Mouse (Mus musculus) lung, postnatal 0 days (tissue): Measurements from ENCODE around the gene Map3k1. TPM values are rescaled to one million over a fixed set of nuclear protein-coding genes. Genes with fewer than 3 reads are reported as not detected.
A peak's percentile ranks its signal among the peaks of the same experiment; 100 is the strongest.

Source experiments
- ATAC-seq: fragments of 200-750 bp; cut with Nextera tagmentation; 2 replicates; pipeline ENCODE4 v1.8.0; 2017; ENCODE audit warnings: moderate library complexity
- DNase-seq: peaks from one replicate; pipeline ENCODE4 v3.0.0-alpha.2; 2016; ENCODE audit warnings: low spot score
- H3K27ac ChIP-seq: fragments of 300-500 bp; sonication (generic); 2 replicates; pipeline ENCODE4 v1.5.1; 2014; ENCODE audit warnings: antibody characterized with exemption, mild to moderate bottlenecking, low read length, mixed read lengths
- H3K27me3 ChIP-seq: fragments of 300-500 bp; sonication (generic); replicated peaks from 2 replicates; pipeline ENCODE4 v1.6.1; 2014; ENCODE audit warnings: low read length, mixed read lengths; ENCODE audit not compliant: insufficient read depth
- H3K36me3 ChIP-seq: fragments of 300-500 bp; sonication (generic); 2 replicates; pipeline ENCODE4 v1.6.1; 2014; ENCODE audit warnings: low read length, mixed read lengths; ENCODE audit not compliant: insufficient read depth
- H3K4me1 ChIP-seq: fragments of 300-500 bp; sonication (generic); 2 replicates; pipeline ENCODE4 v1.6.1; 2014; ENCODE audit warnings: antibody characterized with exemption, low read depth, low read length, mixed read lengths; ENCODE audit not compliant: insufficient read depth
- H3K4me2 ChIP-seq: fragments of 300-500 bp; sonication (generic); replicated peaks from 2 replicates; pipeline ENCODE4 v1.6.1; 2014; ENCODE audit warnings: low read depth, mild to moderate bottlenecking, low read length, moderate library complexity, mixed read lengths
- H3K4me3 ChIP-seq: fragments of 300-500 bp; sonication (generic); 2 replicates; pipeline ENCODE4 v1.5.1; 2014; ENCODE audit warnings: low read depth, low read length
- H3K9ac ChIP-seq: fragments of 300-500 bp; sonication (generic); replicated peaks from 2 replicates; pipeline ENCODE4 v1.6.1; 2014; ENCODE audit warnings: low read depth, mild to moderate bottlenecking
- H3K9me3 ChIP-seq: fragments of 300-500 bp; sonication (generic); 2 replicates; pipeline ENCODE4 v1.6.1; 2016; ENCODE audit warnings: low read length, mixed read lengths
- CTCF ChIP-seq: IDR thresholded peaks from 2 replicates; pipeline ENCODE4 v1.5.1; 2016; ENCODE audit warnings: antibody characterized with exemption, mild to moderate bottlenecking
- EP300 ChIP-seq: IDR thresholded peaks from 2 replicates; pipeline ENCODE4 v1.6.1; 2016; ENCODE audit warnings: antibody characterized with exemption, mild to moderate bottlenecking, control low read depth
- WGBS: fragments of 180-500 bp; shearing (Covaris S2); extraction: QIAGEN DNeasy Blood & Tissue Kit; methylation state at CpG from one replicate; pipeline ENCODE4 v1.1.7; 2014; 5-methylcytosine and 5-hydroxymethylcytosine counted together
- polyA plus RNA-seq: library from polyadenylated mRNA; unstranded; fragments of >200 nt; fragmentation: Nextera tagmentation; extraction: Ambion mirVana; gene quantifications from 2 replicates; pipeline ENCODE4 v1.2.1, GENCODE M21; 2015

Gene Map3k1
- polyA plus RNA-seq, 1 experiment from 2014 or later, result 16.6 TPM

DNA sequence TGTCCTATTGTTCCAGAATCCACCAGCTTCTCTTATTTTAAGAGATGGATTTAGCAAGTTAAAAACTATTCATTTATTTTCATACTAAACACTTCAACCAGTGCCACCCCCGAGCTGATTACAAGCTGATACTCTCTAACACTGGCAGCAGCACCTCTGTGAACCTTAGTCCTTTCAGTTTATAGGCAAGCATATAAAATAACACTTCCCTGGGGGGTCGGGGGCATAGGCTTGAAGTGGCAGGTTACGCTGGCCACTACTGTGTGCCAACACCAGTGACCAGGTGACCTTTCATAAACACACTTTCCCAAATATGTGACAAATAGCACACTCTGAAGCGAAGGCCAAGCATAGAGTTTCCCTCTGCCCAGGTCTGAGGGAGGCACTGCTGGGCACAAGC lies 6.7 kb upstream of the Map3k1 start:
- DNase-seq, result no peak
- Histone ChIP-seq H3K27me3 (no peaks in the 10 kb centered on the region), H3K9me3 (no peaks in the 10 kb centered on the region), H3K4me1 (no peaks in the 10 kb centered on the region), H3K4me2 (no peak overlapping the region), H3K36me3 (no peaks in the 10 kb centered on the region), H3K9ac (no peak overlapping the region), H3K4me3 (no peak overlapping the region), H3K27ac (no peak overlapping the region)
- TF ChIP-seq CTCF (no peak), EP300 (no peak)
- 94% methylated on average over 4 of the region's 4 CpGs for WGBS
- no peak for ATAC-seq

DNA sequence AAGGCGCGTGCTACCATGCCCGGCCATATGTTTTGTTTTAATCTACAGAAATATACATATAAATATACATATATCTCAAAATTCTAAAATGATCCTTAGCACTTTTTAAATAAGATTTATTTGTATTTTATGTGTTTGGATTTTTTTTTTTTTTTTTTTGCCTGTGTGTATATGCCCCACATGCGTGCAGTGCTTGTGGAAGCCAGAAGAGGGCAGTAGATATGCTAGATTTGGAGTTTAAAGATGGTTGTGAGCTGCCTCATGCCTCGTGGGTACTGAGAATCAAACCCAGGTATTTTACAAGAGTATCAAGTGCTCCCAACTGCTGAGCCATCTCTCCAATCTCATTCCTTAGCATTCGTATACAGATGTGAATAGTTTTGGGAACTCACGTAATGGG lies 6.2 kb upstream of the Map3k1 start:
- DNase-seq (no peak), ATAC-seq (no peak)
- Histone ChIP-seq H3K27me3 (no peaks in the 10 kb centered on the region), H3K36me3 (no peaks in the 10 kb centered on the region), H3K4me1 (no peaks in the 10 kb centered on the region), H3K27ac (no peak overlapping the region), H3K9ac (no peak overlapping the region), H3K4me2 (no peak overlapping the region), H3K4me3 (no peak overlapping the region), H3K9me3 (no peaks in the 10 kb centered on the region)
- peak; percentile 27 for TF ChIP-seq CTCF
- TF ChIP-seq EP300, result no peak
- WGBS, result 96% methylated on average over 7 of the region's 7 CpGs

DNA sequence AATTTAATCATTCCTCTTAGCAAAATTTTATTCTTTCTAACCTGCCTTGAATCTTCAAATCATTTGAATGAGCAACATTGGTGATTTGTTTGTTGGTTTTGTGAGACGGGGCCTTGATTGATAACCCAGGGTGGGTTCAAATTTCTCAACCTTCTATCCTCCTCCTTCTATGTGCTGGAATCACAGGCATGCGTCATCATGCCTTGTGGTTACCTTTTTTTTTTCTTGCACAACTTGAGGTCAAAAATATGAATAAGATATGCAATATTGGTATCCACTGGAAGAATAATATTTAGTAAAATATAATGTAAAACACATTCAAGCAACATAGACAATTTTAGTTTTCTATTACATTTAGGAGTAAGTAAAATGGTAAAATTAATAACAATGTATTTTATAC lies 3.9 kb upstream of the Map3k1 start:
- no peak overlapping the region for H3K4me3 ChIP-seq
- DNase-seq (no peak), ATAC-seq (no peak)
- WGBS, result 88% methylated on average over 2 of the region's 2 CpGs
- no peaks in the 10 kb centered on the region for H3K27me3 ChIP-seq
- TF ChIP-seq EP300, result no peak
- no peak for TF ChIP-seq CTCF
- no peak overlapping the region for H3K9ac ChIP-seq
- no peak overlapping the region for H3K4me2 ChIP-seq
- H3K9me3 ChIP-seq, result no peaks in the 10 kb centered on the region
- no peak overlapping the region for H3K27ac ChIP-seq
- no peaks in the 10 kb centered on the region for H3K4me1 ChIP-seq
- no peaks in the 10 kb centered on the region for H3K36me3 ChIP-seq

DNA sequence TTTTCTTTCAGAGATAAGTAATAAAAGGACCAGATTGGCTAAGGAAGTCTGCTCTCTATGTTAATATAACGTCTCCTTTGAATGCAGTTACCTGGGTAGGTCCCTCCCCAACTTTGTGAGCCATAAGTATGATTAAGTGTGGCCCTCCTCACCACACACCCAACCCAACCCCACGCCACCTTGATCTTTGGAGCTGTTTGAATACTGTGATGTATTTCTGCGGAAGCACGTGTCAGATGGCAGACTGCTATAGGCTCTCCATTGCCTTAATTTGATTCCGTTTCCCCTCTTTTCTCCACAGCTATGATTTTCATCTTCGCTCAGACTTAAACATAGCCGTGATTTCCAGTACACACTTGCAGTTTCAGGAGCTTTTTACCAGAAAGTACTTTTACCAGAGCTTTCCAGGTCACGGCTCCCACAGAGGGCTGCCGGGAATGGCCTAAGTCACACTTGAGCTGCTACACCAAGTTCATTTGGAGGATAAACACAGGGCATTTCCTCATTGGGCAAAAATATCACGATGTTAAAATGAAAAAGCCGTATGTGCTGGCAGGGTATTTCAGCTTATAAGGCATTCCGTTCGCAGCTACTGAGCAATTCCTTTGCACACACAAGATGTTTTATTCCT lies 2.3 kb upstream of the Map3k1 start:
- Histone ChIP-seq H3K27ac (no peak overlapping the region), H3K9ac (no peak overlapping the region), H3K4me3 (no peak overlapping the region), H3K27me3 (no peaks in the 10 kb centered on the region), H3K4me2 (no peak overlapping the region), H3K9me3 (no peaks in the 10 kb centered on the region), H3K36me3 (no peaks in the 10 kb centered on the region), H3K4me1 (no peaks in the 10 kb centered on the region)
- TF ChIP-seq CTCF, result no peak
- no peak for TF ChIP-seq EP300
- DNase-seq, result no peak
- WGBS, result 82% methylated on average over 13 of the region's 13 CpGs
- no peak for ATAC-seq

DNA sequence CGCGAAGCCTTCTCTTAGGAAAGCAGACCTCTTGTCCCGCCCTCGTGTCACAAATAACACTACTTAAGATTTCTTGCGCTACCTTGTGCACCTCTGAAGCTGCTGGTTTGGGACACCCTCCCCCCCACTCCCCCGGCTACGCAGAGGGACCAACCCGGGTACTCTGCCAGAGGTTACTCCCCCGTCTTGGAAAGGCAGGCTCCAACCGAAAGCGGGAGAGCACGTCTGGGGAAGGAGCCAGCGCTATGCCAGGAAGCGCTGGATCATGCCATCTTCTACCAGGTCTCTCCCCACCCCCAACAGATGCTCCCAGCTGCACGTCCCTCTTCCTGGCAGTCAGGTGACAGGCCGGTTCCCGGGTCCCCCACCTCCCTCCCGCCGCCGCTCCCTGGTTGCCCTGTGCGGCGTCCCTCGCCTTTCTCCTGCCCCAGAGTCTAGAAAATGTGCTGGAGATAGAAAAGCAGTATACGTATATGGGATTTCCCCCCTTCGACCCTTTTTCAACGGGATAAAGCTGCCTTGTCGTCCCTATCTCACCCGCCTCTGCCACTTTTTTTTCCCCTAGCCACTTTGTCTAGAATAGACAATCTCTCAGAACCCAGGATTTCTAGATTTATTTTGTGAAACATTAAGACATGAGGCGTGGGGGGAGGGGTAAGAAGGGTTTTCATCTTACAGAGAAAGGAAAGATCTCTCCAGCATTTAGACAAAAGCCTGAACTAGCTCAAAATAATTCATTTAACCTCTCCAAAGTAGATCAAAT lies 854 bp upstream of the Map3k1 start:
- Histone ChIP-seq H3K9ac (peak overlapping the region; percentile 88), H3K4me1 (peaks cover 9% of the 10 kb centered on the region; the same call in 1 of the 2 replicates), H3K4me2 (peak overlapping the region; percentile 87), H3K27ac (peak overlapping the region; percentile 98), H3K27me3 (no peaks in the 10 kb centered on the region), H3K36me3 (no peaks in the 10 kb centered on the region), H3K4me3 (peak overlapping the region; percentile 97), H3K9me3 (no peaks in the 10 kb centered on the region)
- DNase-seq (peak; percentile 79), ATAC-seq (peak; percentile 52)
- TF ChIP-seq EP300 (no peak), CTCF (no peak)
- WGBS, result 1% methylated on average over 29 of the region's 29 CpGs

DNA sequence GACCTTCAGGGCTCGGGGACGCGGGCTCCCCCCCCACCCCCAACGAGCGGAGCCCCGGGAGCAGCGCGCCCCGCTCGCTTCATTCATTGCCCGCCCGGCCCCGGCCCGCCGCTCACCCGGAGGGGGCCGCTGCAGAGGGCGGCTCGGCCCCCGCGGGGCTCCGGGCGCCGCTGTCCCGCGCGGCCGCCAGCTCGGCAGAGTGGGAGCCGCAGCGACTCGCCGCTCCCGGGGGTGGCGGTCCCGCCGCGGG lies 481 bp downstream of the Map3k1 start:
- no peaks in the 10 kb centered on the region for H3K27me3 ChIP-seq
- H3K36me3 ChIP-seq, result no peaks in the 10 kb centered on the region
- peak overlapping the region; percentile 87 for H3K4me2 ChIP-seq
- peak overlapping the region; percentile 98 for H3K27ac ChIP-seq
- H3K4me1 ChIP-seq, result peaks cover 16% of the 10 kb centered on the region
- peak overlapping the region; percentile 97 for H3K4me3 ChIP-seq
- no peaks in the 10 kb centered on the region for H3K9me3 ChIP-seq
- ATAC-seq (peak; percentile 41), DNase-seq (no peak)
- no peak for TF ChIP-seq EP300
- TF ChIP-seq CTCF, result no peak
- peak overlapping the region; percentile 88 for H3K9ac ChIP-seq
- WGBS, result 0% methylated on average over 6 of the region's 38 CpGs
